Mouse (Mus musculus): ENCODE measurements at regions not wholly inside any gene's neighbourhood (a gene's known extent, or its start where the extent isn't known, plus 50 kb on each side); places are given as distances from the start of the nearest gene placed in this dataset.
A peak's percentile ranks its signal among the peaks of the same experiment; 100 is the strongest.

DNA sequence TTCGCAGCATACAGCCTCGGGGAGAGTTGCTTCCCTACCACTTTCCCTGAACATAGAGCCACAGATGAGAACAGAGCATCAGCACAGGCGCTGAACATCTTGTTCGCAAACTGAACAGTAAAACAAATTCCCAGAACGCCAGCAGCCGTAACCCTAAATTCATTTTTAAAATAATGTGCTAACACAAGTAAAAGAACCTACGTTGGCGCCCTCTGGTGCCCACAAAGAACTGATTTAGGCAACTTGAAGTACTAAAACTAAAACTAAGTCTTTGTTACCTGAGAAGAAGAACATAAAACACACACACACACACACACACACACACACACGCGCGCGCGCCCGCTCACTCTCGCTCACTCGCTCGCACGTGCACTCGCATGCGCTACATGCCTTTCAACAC lies 159.2 kb upstream of the Rnf32 start:
- no peaks in the 10 kb centered on the region for H3K9me3 ChIP-seq (ENCODE audit: low read length)
- H3K27ac ChIP-seq (ENCODE audit: low read length) = no peak overlapping the region
- no peak overlapping the region for H3K4me3 ChIP-seq (ENCODE audit: low read length)
- H3K27me3 ChIP-seq (ENCODE audit: insufficient read depth, low read length) = no peaks in the 10 kb centered on the region
- H3K4me1 ChIP-seq (ENCODE audit: insufficient read depth, low read length) = no peaks in the 10 kb centered on the region
- H3K36me3 ChIP-seq (ENCODE audit: insufficient read depth, low read length) = no peaks in the 10 kb centered on the region
- no peak overlapping the region for H3K9ac ChIP-seq (replicated peaks; ENCODE audit: low read length)
- H3K4me2 ChIP-seq (replicated peaks; ENCODE audit: low read depth, low read length) = no peak overlapping the region
- 64% methylated on average over 20 of the region's 20 CpGs for WGBS
- no peak for ATAC-seq (ENCODE audit: low FRiP score, low TSS enrichment)

DNA sequence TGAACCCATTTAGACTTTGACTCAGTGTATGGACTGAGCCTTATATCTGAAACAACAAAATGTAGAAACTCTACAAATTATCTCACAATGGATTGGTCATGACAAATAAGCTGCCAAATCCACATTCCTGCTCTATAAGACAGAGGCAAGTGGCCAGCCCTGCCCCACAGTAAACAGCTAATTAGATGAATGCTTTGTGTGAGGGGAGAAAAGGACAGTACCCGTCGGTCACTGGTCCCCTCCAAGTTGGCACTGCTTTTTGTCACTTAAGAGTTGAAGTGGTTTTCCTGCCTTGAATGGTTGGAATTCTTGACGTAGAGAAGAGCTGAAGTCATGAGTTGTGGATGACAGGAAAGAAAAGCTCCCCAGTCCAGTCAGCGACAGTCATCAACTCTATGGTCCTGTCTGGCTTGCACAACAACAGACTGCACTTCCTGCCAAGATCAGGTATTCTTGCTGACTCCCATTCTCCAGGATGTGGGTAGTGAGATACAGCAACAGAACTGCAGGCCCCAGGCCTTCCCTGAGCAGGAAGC lies 162.3 kb upstream of the Rnf32 start:
- Histone ChIP-seq H3K4me1 (ENCODE audit: insufficient read depth, low read length) (no peaks in the 10 kb centered on the region), H3K4me2 (replicated peaks; ENCODE audit: low read depth, low read length) (no peak overlapping the region), H3K27me3 (ENCODE audit: insufficient read depth, low read length) (no peaks in the 10 kb centered on the region), H3K9me3 (ENCODE audit: low read length) (no peaks in the 10 kb centered on the region), H3K4me3 (ENCODE audit: low read length) (no peak overlapping the region), H3K9ac (replicated peaks; ENCODE audit: low read length) (no peak overlapping the region), H3K36me3 (ENCODE audit: insufficient read depth, low read length) (no peaks in the 10 kb centered on the region), H3K27ac (ENCODE audit: low read length) (no peak overlapping the region)
- WGBS = 74% methylated on average over 4 of the region's 4 CpGs
- no peak for ATAC-seq (ENCODE audit: low FRiP score, low TSS enrichment)

DNA sequence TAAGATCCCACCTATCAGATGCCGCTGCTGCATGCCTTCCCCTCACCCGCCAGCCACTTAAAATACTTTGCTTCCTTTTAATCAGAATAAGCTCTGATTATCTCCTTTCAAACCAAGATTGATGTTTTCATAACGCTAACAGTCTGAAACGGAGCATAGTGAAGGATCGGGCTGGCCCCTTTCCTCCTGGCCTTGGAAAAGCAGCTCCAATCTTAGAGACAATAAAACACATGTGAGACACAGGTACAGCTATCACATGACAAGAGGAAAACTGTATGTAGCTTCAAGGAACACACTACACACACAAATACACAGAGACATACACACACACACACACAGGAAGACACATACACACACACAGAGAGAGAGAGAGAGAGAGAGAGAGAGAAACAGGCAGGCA lies 165.3 kb upstream of the Rnf32 start:
- Histone ChIP-seq H3K4me2 (replicated peaks; ENCODE audit: low read depth, low read length) (no peak overlapping the region), H3K4me1 (ENCODE audit: insufficient read depth, low read length) (no peaks in the 10 kb centered on the region), H3K27ac (ENCODE audit: low read length) (no peak overlapping the region), H3K9me3 (ENCODE audit: low read length) (no peaks in the 10 kb centered on the region), H3K36me3 (ENCODE audit: insufficient read depth, low read length) (no peaks in the 10 kb centered on the region), H3K9ac (replicated peaks; ENCODE audit: low read length) (no peak overlapping the region), H3K4me3 (ENCODE audit: low read length) (no peak overlapping the region), H3K27me3 (ENCODE audit: insufficient read depth, low read length) (no peaks in the 10 kb centered on the region)
- WGBS = 39% methylated on average over 5 of the region's 5 CpGs
- ATAC-seq (ENCODE audit: low FRiP score, low TSS enrichment) = no peak

DNA sequence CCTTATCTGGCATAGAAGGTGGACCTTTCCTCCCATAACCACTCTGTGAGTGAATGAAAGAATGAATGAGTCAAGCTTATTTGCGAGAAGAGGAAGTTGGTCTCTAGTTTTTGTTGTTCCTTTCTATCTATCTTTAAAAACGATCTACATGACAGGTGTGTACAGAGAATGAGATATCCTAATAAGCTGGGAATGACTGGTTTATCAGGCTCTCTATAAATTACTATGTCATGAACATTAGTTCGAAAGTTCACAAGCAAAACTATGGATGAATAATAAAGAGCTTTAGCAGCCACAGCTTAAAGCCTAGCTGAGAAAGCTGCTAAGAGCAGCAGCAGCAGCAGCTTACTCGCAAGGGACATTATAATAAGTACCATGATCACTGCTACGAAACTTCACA lies 165.8 kb upstream of the Rnf32 start:
- Histone ChIP-seq H3K4me1 (ENCODE audit: insufficient read depth, low read length) (no peaks in the 10 kb centered on the region), H3K4me2 (replicated peaks; ENCODE audit: low read depth, low read length) (no peak overlapping the region), H3K4me3 (ENCODE audit: low read length) (no peak overlapping the region), H3K36me3 (ENCODE audit: insufficient read depth, low read length) (no peaks in the 10 kb centered on the region), H3K9me3 (ENCODE audit: low read length) (no peaks in the 10 kb centered on the region), H3K27me3 (ENCODE audit: insufficient read depth, low read length) (no peaks in the 10 kb centered on the region), H3K27ac (ENCODE audit: low read length) (no peak overlapping the region), H3K9ac (replicated peaks; ENCODE audit: low read length) (no peak overlapping the region)
- WGBS = 61% methylated on average over 5 of the region's 5 CpGs
- ATAC-seq (ENCODE audit: low FRiP score, low TSS enrichment) = no peak

DNA sequence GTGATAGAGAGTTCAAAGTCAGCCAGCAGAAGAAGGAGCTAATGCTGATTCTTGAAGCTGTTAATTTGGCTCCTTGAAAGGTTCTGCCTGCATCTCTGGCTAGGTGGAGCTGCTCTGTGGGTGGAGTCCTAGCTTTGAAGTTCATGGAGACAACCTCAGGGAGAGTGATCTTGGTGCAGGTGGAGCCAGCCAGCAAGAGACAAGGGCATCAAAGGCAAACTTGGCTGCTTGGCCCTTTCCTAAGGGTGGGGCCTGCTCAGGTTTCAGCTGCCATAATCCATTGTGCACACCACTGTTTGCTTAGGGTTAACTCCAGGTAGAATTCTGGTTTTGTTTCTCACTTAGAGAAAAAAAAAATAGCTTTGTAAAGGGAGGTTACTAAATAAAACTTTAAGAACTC lies 170.7 kb upstream of the Rnf32 start:
- H3K4me3 ChIP-seq (ENCODE audit: low read length) = no peak overlapping the region
- no peaks in the 10 kb centered on the region for H3K4me1 ChIP-seq (ENCODE audit: insufficient read depth, low read length)
- no peaks in the 10 kb centered on the region for H3K9me3 ChIP-seq (ENCODE audit: low read length)
- H3K36me3 ChIP-seq (ENCODE audit: insufficient read depth, low read length) = no peaks in the 10 kb centered on the region
- H3K4me2 ChIP-seq (replicated peaks; ENCODE audit: low read depth, low read length) = no peak overlapping the region
- no peak overlapping the region for H3K9ac ChIP-seq (replicated peaks; ENCODE audit: low read length)
- no peak for ATAC-seq (ENCODE audit: low FRiP score, low TSS enrichment)
- H3K27me3 ChIP-seq (ENCODE audit: insufficient read depth, low read length) = no peaks in the 10 kb centered on the region
- H3K27ac ChIP-seq (ENCODE audit: low read length) = no peak overlapping the region

GRCm38 (mm10) chr5:28992796-28993195 lies 203.0 kb upstream of the Rnf32 start:
- Histone ChIP-seq H3K9ac (replicated peaks; ENCODE audit: low read length) (no peak overlapping the region), H3K4me3 (ENCODE audit: low read length) (no peak overlapping the region), H3K4me1 (ENCODE audit: insufficient read depth, low read length) (no peaks in the 10 kb centered on the region), H3K9me3 (ENCODE audit: low read length) (no peaks in the 10 kb centered on the region), H3K27ac (ENCODE audit: low read length) (no peak overlapping the region), H3K27me3 (ENCODE audit: insufficient read depth, low read length) (no peaks in the 10 kb centered on the region), H3K36me3 (ENCODE audit: insufficient read depth, low read length) (no peaks in the 10 kb centered on the region), H3K4me2 (replicated peaks; ENCODE audit: low read depth, low read length) (no peak overlapping the region)
- no peak for ATAC-seq (ENCODE audit: low FRiP score, low TSS enrichment)
- 87% methylated on average over 2 of the region's 2 CpGs for WGBS

DNA sequence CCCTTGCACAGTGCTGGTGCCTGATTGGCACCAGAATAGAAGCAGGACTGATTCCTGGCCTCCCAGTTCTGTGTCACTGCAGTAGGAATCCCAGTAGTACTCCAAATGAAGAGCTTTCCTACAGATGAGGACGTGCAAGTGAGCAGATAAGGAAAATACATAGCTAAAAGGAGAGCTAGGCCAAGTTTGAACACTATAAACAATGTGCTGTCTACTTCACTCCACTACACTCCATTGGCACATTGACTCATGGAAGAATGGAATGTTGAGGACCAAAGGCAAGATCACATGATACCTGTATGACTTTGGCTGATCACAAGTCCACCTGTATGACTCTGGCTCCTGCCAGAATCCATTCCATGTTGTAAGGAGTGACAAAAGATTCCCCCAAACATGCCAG lies 215.9 kb upstream of the Rnf32 start:
- 71% methylated on average over 1 of the region's 1 CpGs for WGBS
- ATAC-seq (ENCODE audit: low FRiP score, low TSS enrichment) = no peak

DNA sequence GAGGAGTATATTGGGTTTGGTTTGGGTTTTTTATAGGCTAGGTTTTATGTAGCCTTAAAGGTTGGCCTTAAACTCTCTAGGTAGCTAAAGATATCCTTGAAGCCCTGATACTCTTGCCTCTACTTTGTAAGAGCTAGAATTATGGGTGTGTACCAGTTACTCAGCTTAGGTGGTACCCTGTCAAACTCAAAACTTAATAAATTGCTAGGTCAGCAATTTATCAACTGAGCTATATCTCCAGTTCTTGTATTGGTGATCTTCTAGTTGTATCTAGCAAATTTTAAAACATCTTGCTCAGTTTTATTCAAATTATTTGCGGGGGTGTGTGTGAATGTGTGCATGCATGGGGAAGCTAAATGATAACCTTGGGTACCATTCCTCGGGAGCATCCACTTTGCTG lies 225.4 kb upstream of the Rnf32 start:
- Histone ChIP-seq H3K36me3 (ENCODE audit: insufficient read depth, low read length) (no peaks in the 10 kb centered on the region), H3K27me3 (ENCODE audit: insufficient read depth, low read length) (no peaks in the 10 kb centered on the region), H3K9me3 (ENCODE audit: low read length) (no peaks in the 10 kb centered on the region), H3K9ac (replicated peaks; ENCODE audit: low read length) (no peak overlapping the region), H3K4me2 (replicated peaks; ENCODE audit: low read depth, low read length) (no peak overlapping the region), H3K4me1 (ENCODE audit: insufficient read depth, low read length) (no peaks in the 10 kb centered on the region), H3K4me3 (ENCODE audit: low read length) (no peak overlapping the region), H3K27ac (ENCODE audit: low read length) (no peak overlapping the region)
- 86% methylated on average over 2 of the region's 2 CpGs for WGBS
- no peak for ATAC-seq (ENCODE audit: low FRiP score, low TSS enrichment)

More for the DNA sequence above, 215.9 kb upstream of the Rnf32 start:
- no peaks in the 10 kb centered on the region for H3K4me1 ChIP-seq (ENCODE audit: insufficient read depth, low read length)
- H3K27ac ChIP-seq (ENCODE audit: low read length) = no peak overlapping the region
- no peak overlapping the region for H3K4me2 ChIP-seq (replicated peaks; ENCODE audit: low read depth, low read length)
- H3K9ac ChIP-seq (replicated peaks; ENCODE audit: low read length) = no peak overlapping the region
- no peaks in the 10 kb centered on the region for H3K36me3 ChIP-seq (ENCODE audit: insufficient read depth, low read length)
- H3K9me3 ChIP-seq (ENCODE audit: low read length) = no peaks in the 10 kb centered on the region
- no peaks in the 10 kb centered on the region for H3K27me3 ChIP-seq (ENCODE audit: insufficient read depth, low read length)
- no peak overlapping the region for H3K4me3 ChIP-seq (ENCODE audit: low read length)

GRCm38 (mm10) chr5:28955036-28955435 lies 240.8 kb upstream of the Rnf32 start:
- no peak overlapping the region for H3K9ac ChIP-seq (replicated peaks; ENCODE audit: low read length)
- H3K4me1 ChIP-seq (ENCODE audit: insufficient read depth, low read length) = no peaks in the 10 kb centered on the region
- ATAC-seq (ENCODE audit: low FRiP score, low TSS enrichment) = 0 out of 2 replicates have a peak, but pooled peaks have one; percentile 46
- no peak overlapping the region for H3K4me3 ChIP-seq (ENCODE audit: low read length)
- H3K9me3 ChIP-seq (ENCODE audit: low read length) = no peaks in the 10 kb centered on the region
- H3K27ac ChIP-seq (ENCODE audit: low read length) = no peak overlapping the region
- no peak overlapping the region for H3K4me2 ChIP-seq (replicated peaks; ENCODE audit: low read depth, low read length)
- H3K27me3 ChIP-seq (ENCODE audit: insufficient read depth, low read length) = no peaks in the 10 kb centered on the region
- H3K36me3 ChIP-seq (ENCODE audit: insufficient read depth, low read length) = no peaks in the 10 kb centered on the region

DNA sequence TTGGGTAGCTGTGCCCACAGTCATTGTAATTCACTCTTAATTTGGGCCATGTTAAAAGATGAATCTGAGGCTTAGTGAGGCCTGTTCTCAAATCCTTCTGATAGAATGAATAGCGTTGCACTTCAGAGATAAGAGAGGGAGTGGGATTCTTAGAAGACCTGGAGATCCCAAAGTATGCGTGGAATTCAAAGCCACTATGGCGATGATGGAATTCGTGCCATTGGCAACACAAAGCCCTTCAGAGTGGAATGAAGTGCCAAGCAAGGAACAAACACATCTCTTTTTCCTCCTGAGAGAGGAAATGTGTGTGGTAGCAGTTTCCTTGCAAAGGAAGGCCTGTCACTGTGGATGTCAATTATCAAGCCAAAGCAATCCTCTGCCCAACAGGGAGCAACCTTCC lies 248.3 kb upstream of the Rnf32 start:
- no peak overlapping the region for H3K27ac ChIP-seq (ENCODE audit: low read length)
- no peak overlapping the region for H3K4me3 ChIP-seq (ENCODE audit: low read length)
- H3K4me2 ChIP-seq (replicated peaks; ENCODE audit: low read depth, low read length) = no peak overlapping the region
- no peak for ATAC-seq (ENCODE audit: low FRiP score, low TSS enrichment)
- H3K27me3 ChIP-seq (ENCODE audit: insufficient read depth, low read length) = no peaks in the 10 kb centered on the region
- H3K9ac ChIP-seq (replicated peaks; ENCODE audit: low read length) = no peak overlapping the region
- no peaks in the 10 kb centered on the region for H3K9me3 ChIP-seq (ENCODE audit: low read length)
- WGBS = 81% methylated on average over 4 of the region's 4 CpGs
- no peaks in the 10 kb centered on the region for H3K36me3 ChIP-seq (ENCODE audit: insufficient read depth, low read length)
- H3K4me1 ChIP-seq (ENCODE audit: insufficient read depth, low read length) = no peaks in the 10 kb centered on the region
